Mouse (Mus musculus): Measurements from ENCODE around the gene Tmem108. TPM values are rescaled to one million over a fixed set of nuclear protein-coding genes. Genes with fewer than 3 reads are reported as not detected.

Tmem108 gene
- polyA plus RNA-seq, 1 experiment from 2014 or later, result 8.5 TPM

- ATAC-seq (ENCODE audit: insufficient number of reproducible peaks, low FRiP score, low TSS enrichment, low read depth), result no peak
- Histone ChIP-seq H3K4me1 (peaks cover 22% of the 10 kb centered on the region), H3K27ac (replicated peaks) (no peak overlapping the region), H3K4me3 (replicated peaks) (no peak overlapping the region), H3K27me3 (no peaks in the 10 kb centered on the region; the same call in 1 of the 2 replicates), H3K9me3 (replicated peaks) (no peaks in the 10 kb centered on the region), H3K9ac (no peak overlapping the region), H3K4me2 (replicated peaks) (no peak overlapping the region), H3K36me3 (no peaks in the 10 kb centered on the region)
- 69% methylated on average over 4 of the region's 4 CpGs for WGBS
These were observed 271.8 kb downstream of the Tmem108 start for GRCm38 (mm10) chr9:103489883-103490282.

- 41% methylated on average over 6 of the region's 7 CpGs for WGBS
These were observed 272.5 kb downstream of the Tmem108 start for GRCm38 (mm10) chr9:103489096-103489495.

GRCm38 (mm10) chr9:103486262-103486661 lies 275.4 kb downstream of the Tmem108 start:
- Histone ChIP-seq H3K36me3 (no peaks in the 10 kb centered on the region), H3K4me2 (replicated peaks) (no peak overlapping the region), H3K9ac (no peak overlapping the region), H3K27me3 (no peaks in the 10 kb centered on the region), H3K4me1 (peaks cover 20% of the 10 kb centered on the region), H3K27ac (replicated peaks) (peak overlapping the region; percentile 58; the same call in 1 of the 2 replicates), H3K4me3 (replicated peaks) (no peak overlapping the region), H3K9me3 (replicated peaks) (no peaks in the 10 kb centered on the region)
- WGBS, result 68% methylated on average over 6 of the region's 6 CpGs
- no peak for ATAC-seq (ENCODE audit: insufficient number of reproducible peaks, low FRiP score, low TSS enrichment, low read depth)

More at GRCm38 (mm10) chr9:103489096-103489495, 272.5 kb downstream of the Tmem108 start:
- Histone ChIP-seq H3K9ac (no peak overlapping the region), H3K36me3 (no peaks in the 10 kb centered on the region), H3K4me3 (replicated peaks) (no peak overlapping the region), H3K4me1 (peaks cover 20% of the 10 kb centered on the region), H3K27ac (replicated peaks) (no peak overlapping the region), H3K4me2 (replicated peaks) (no peak overlapping the region), H3K9me3 (replicated peaks) (no peaks in the 10 kb centered on the region), H3K27me3 (no peaks in the 10 kb centered on the region; the same call in 1 of the 2 replicates)
- peak; percentile 16; the same call in 1 of the 2 replicates for ATAC-seq (ENCODE audit: insufficient number of reproducible peaks, low FRiP score, low TSS enrichment, low read depth)

DNA sequence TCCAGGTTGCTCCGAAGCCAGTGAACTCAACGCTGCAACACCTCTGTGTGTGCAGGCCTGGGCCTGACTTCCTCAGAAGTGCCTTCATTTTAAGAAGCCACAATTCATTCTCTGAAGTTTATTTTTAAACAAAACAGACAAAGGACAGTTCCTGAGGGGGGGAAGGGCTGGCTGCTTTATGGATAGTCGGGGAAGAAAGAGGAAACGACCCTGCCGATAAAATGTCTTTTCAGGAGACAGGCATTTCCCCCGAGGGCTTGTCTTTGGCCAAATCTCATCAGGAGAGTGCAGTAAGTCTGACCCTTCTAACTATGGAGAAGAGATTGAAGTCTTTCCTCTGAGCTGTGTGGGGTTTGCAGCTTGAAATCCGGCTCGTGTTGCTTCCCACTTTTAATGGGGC lies 276.0 kb downstream of the Tmem108 start:
- peak overlapping the region; percentile 58 for H3K27ac ChIP-seq (replicated peaks)
- no peak for ATAC-seq (ENCODE audit: insufficient number of reproducible peaks, low FRiP score, low TSS enrichment, low read depth)
- H3K9ac ChIP-seq, result no peak overlapping the region
- no peaks in the 10 kb centered on the region for H3K9me3 ChIP-seq (replicated peaks)
- no peak overlapping the region for H3K4me2 ChIP-seq (replicated peaks)
- WGBS, result 11% methylated on average over 8 of the region's 8 CpGs
- H3K36me3 ChIP-seq, result no peaks in the 10 kb centered on the region
- peaks cover 24% of the 10 kb centered on the region for H3K4me1 ChIP-seq
- no peaks in the 10 kb centered on the region for H3K27me3 ChIP-seq
- H3K4me3 ChIP-seq (replicated peaks), result no peak overlapping the region

GRCm38 (mm10) chr9:103480603-103481220 lies 280.9 kb downstream of the Tmem108 start:
- Histone ChIP-seq H3K9me3 (replicated peaks) (no peaks in the 10 kb centered on the region), H3K27ac (replicated peaks) (no peak overlapping the region), H3K4me2 (replicated peaks) (no peak overlapping the region), H3K4me1 (peaks cover 17% of the 10 kb centered on the region), H3K4me3 (replicated peaks) (no peak overlapping the region), H3K27me3 (no peaks in the 10 kb centered on the region), H3K36me3 (no peaks in the 10 kb centered on the region), H3K9ac (no peak overlapping the region)
- WGBS, result 52% methylated on average over 8 of the region's 8 CpGs
- no peak for ATAC-seq (ENCODE audit: insufficient number of reproducible peaks, low FRiP score, low TSS enrichment, low read depth)

GRCm38 (mm10) chr9:103480044-103480576 lies 281.5 kb downstream of the Tmem108 start, which contains the start of gene Bfsp2:
TSS of gene Bfsp2 (minus strand) at chr9:103480420.
- ATAC-seq (ENCODE audit: insufficient number of reproducible peaks, low FRiP score, low TSS enrichment, low read depth), result no peak
- WGBS, result 67% methylated on average over 9 of the region's 9 CpGs

GRCm38 (mm10) chr9:103475414-103475813 lies 286.2 kb downstream of the Tmem108 start:
- H3K4me3 ChIP-seq (replicated peaks), result no peak overlapping the region
- WGBS, result 80% methylated on average over 6 of the region's 6 CpGs
- H3K4me2 ChIP-seq (replicated peaks), result no peak overlapping the region
- ATAC-seq (ENCODE audit: insufficient number of reproducible peaks, low FRiP score, low TSS enrichment, low read depth), result no peak
- no peak overlapping the region for H3K27ac ChIP-seq (replicated peaks)
- no peaks in the 10 kb centered on the region for H3K36me3 ChIP-seq
- H3K4me1 ChIP-seq, result peaks cover 17% of the 10 kb centered on the region
- no peak overlapping the region for H3K9ac ChIP-seq
- H3K9me3 ChIP-seq (replicated peaks), result no peaks in the 10 kb centered on the region
- H3K27me3 ChIP-seq, result no peaks in the 10 kb centered on the region

More at GRCm38 (mm10) chr9:103480044-103480576, 281.5 kb downstream of the Tmem108 start, which contains the start of gene Bfsp2:
- no peaks in the 10 kb centered on the region for H3K36me3 ChIP-seq
- H3K27me3 ChIP-seq, result no peaks in the 10 kb centered on the region
- no peak within 1 kb of the TSS for H3K27ac ChIP-seq (replicated peaks)
- no peak within 1 kb of the TSS for H3K4me2 ChIP-seq (replicated peaks)
- H3K4me3 ChIP-seq (replicated peaks), result no peak within 1 kb of the TSS
- H3K9me3 ChIP-seq (replicated peaks), result no peaks in the 10 kb centered on the region
- H3K9ac ChIP-seq, result no peak within 1 kb of the TSS
- peaks cover 11% of the 10 kb centered on the region; the same call in 1 of the 2 replicates for H3K4me1 ChIP-seq

GRCm38 (mm10) chr9:103473915-103474688 lies 287.5 kb downstream of the Tmem108 start:
- Histone ChIP-seq H3K36me3 (no peaks in the 10 kb centered on the region), H3K4me3 (replicated peaks) (0 out of 2 replicates have a peak overlapping the region, but pooled peaks have one; percentile 4), H3K9me3 (replicated peaks) (no peaks in the 10 kb centered on the region), H3K27me3 (no peaks in the 10 kb centered on the region), H3K4me2 (replicated peaks) (peak overlapping the region; percentile 39), H3K9ac (no peak overlapping the region), H3K4me1 (peaks cover 17% of the 10 kb centered on the region), H3K27ac (replicated peaks) (peak overlapping the region; percentile 75)
- WGBS, result 6% methylated on average over 13 of the region's 13 CpGs
- ATAC-seq (ENCODE audit: insufficient number of reproducible peaks, low FRiP score, low TSS enrichment, low read depth), result no peak

GRCm38 (mm10) chr9:103471784-103472183 lies 289.9 kb downstream of the Tmem108 start:
- no peak overlapping the region for H3K4me2 ChIP-seq (replicated peaks)

DNA sequence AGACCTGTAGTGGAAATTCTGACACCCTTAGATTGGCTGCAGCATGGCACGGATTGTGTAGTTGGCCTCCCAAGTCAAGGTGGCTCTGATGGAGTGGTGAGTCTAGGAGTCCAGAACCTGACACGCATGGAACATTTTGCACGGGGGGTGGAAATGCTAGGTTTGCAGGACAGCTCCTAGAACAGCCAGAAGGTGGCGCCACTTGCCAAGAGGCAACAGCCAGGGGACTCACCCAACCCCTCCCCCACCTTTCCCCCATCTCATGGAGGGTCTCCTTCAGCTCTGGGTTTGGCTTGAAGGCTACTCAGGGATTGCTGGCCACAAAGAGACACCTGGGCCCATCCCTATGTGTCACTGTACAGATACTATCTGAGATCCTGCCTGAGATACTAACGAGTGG lies 292.1 kb downstream of the Tmem108 start:
- H3K4me2 ChIP-seq (replicated peaks), result no peak overlapping the region
- H3K4me3 ChIP-seq (replicated peaks), result no peak overlapping the region
- no peaks in the 10 kb centered on the region for H3K9me3 ChIP-seq (replicated peaks)
- no peaks in the 10 kb centered on the region for H3K36me3 ChIP-seq
- WGBS, result 57% methylated on average over 5 of the region's 5 CpGs
- no peak overlapping the region for H3K9ac ChIP-seq
- no peak overlapping the region for H3K27ac ChIP-seq (replicated peaks)
- ATAC-seq (ENCODE audit: insufficient number of reproducible peaks, low FRiP score, low TSS enrichment, low read depth), result no peak
- H3K27me3 ChIP-seq, result no peaks in the 10 kb centered on the region
- peaks cover 18% of the 10 kb centered on the region for H3K4me1 ChIP-seq

More at GRCm38 (mm10) chr9:103471784-103472183, 289.9 kb downstream of the Tmem108 start:
- 25% methylated on average over 11 of the region's 11 CpGs for WGBS
- Histone ChIP-seq H3K4me3 (replicated peaks) (no peak overlapping the region), H3K36me3 (no peaks in the 10 kb centered on the region), H3K4me1 (peaks cover 17% of the 10 kb centered on the region), H3K27ac (replicated peaks) (no peak overlapping the region), H3K27me3 (no peaks in the 10 kb centered on the region), H3K9ac (no peak overlapping the region), H3K9me3 (replicated peaks) (no peaks in the 10 kb centered on the region)
- no peak for ATAC-seq (ENCODE audit: insufficient number of reproducible peaks, low FRiP score, low TSS enrichment, low read depth)

DNA sequence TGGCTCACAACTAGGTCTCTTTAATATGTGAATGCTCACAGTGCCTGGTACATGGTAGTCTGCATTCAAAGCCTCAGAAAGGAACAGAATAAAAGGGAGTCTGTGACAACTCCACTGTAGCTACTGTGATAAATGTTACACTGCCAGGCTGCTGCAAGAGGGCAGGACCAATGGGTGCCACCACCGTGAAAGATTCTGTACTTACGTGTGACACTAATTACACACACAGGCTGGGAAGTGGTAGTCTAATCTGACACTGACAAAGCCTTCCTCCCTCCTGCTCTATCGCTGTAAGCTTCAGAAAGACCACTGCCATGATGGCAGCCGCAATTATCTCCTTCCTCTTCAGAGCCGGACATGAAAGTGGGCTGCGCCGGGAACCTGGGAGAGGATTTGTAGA lies 292.7 kb downstream of the Tmem108 start:
- no peak overlapping the region for H3K9ac ChIP-seq
- H3K36me3 ChIP-seq, result no peaks in the 10 kb centered on the region
- no peak for ATAC-seq (ENCODE audit: insufficient number of reproducible peaks, low FRiP score, low TSS enrichment, low read depth)
- no peak overlapping the region for H3K4me2 ChIP-seq (replicated peaks)
- H3K27ac ChIP-seq (replicated peaks), result no peak overlapping the region
- no peak overlapping the region for H3K4me3 ChIP-seq (replicated peaks)
- WGBS, result 66% methylated on average over 7 of the region's 7 CpGs
- H3K27me3 ChIP-seq, result no peaks in the 10 kb centered on the region
- H3K9me3 ChIP-seq (replicated peaks), result no peaks in the 10 kb centered on the region
- H3K4me1 ChIP-seq, result peaks cover 12% of the 10 kb centered on the region
